Mouse (Mus musculus) heart, embryonic 14.5 days (tissue): Measurements from ENCODE around the gene Coq5. TPM values are rescaled to one million over a fixed set of nuclear protein-coding genes. Genes with fewer than 3 reads are reported as not detected.

Experiments used
- ATAC-seq: fragments of 200-750 bp; cut with Nextera tagmentation; 2 replicates; pipeline ENCODE4 v1.8.0; 2017; ENCODE audit warnings: low read depth, moderate TSS enrichment; ENCODE audit not compliant: insufficient number of reproducible peaks, insufficient read depth, low FRiP score
- H3K27ac ChIP-seq, 2 experiments: fragments of 200-500 bp in 1 of 2; fragments of 300-500 bp in 1 of 2; sonication (generic) in 1 of 2; replicated peaks in 1 of 2; 2 replicates each; pipeline ENCODE4 v1.5.1; 2012 to 2014; ENCODE audit warnings: low read depth in 2 of 2, low read length in 2 of 2, control low read depth in 1 of 2, mild to moderate bottlenecking in 1 of 2, mixed read lengths in 1 of 2; ENCODE audit not compliant: control insufficient read depth in 1 of 2, insufficient read depth in 1 of 2
- H3K27me3 ChIP-seq: fragments of 300-500 bp; sonication (generic); 2 replicates; pipeline ENCODE4 v1.6.1; 2014; ENCODE audit warnings: mild to moderate bottlenecking, low read length, control low read depth; ENCODE audit not compliant: control insufficient read depth, insufficient read depth
- H3K36me3 ChIP-seq: fragments of 300-500 bp; sonication (generic); 2 replicates; pipeline ENCODE4 v1.6.1; 2014; ENCODE audit warnings: mild to moderate bottlenecking, control low read depth, low read length, mixed read lengths; ENCODE audit not compliant: control insufficient read depth, insufficient read depth
- H3K4me1 ChIP-seq, 2 experiments: fragments of 200-500 bp in 1 of 2; fragments of 300-500 bp in 1 of 2; sonication (generic) in 1 of 2; 2 replicates each; pipeline ENCODE4 v1.6.1; 2012 to 2014; ENCODE audit warnings: low read length in 2 of 2, control low read depth in 1 of 2, mixed read lengths in 1 of 2; ENCODE audit not compliant: control insufficient read depth in 2 of 2, insufficient read depth in 2 of 2
- H3K4me2 ChIP-seq: fragments of 300-500 bp; sonication (generic); 2 replicates; pipeline ENCODE4 v1.6.1; 2014; ENCODE audit warnings: mild to moderate bottlenecking, low read length
- H3K4me3 ChIP-seq, 2 experiments: fragments of 200-500 bp in 1 of 2; fragments of 300-500 bp in 1 of 2; sonication (generic) in 1 of 2; 2 replicates each; pipeline ENCODE4 v1.5.1; 2012 to 2014; ENCODE audit warnings: low read length in 2 of 2, mild to moderate bottlenecking in 2 of 2, control low read depth in 1 of 2, low read depth in 1 of 2, moderate library complexity in 1 of 2; ENCODE audit not compliant: control insufficient read depth in 1 of 2, insufficient read depth in 1 of 2
- H3K9ac ChIP-seq: fragments of 300-500 bp; sonication (generic); 2 replicates; pipeline ENCODE4 v1.6.1; 2014; ENCODE audit warnings: mild to moderate bottlenecking, low read length
- H3K9me3 ChIP-seq: fragments of 300-500 bp; sonication (generic); 2 replicates; pipeline ENCODE4 v1.6.1; 2016; ENCODE audit warnings: low read length, control low read depth; ENCODE audit not compliant: control insufficient read depth
- WGBS: fragments of 180-500 bp; shearing (Covaris S2); extraction: QIAGEN DNeasy Blood & Tissue Kit; methylation state at CpG from one replicate; pipeline ENCODE4 v1.1.7; 2014; 5-methylcytosine and 5-hydroxymethylcytosine counted together
- polyA plus RNA-seq: library from polyadenylated mRNA; unstranded; fragments of >200 nt; fragmentation: Nextera tagmentation; extraction: Ambion mirVana; gene quantifications from 2 replicates; pipeline ENCODE4 v1.2.1, GENCODE M21; 2014

Coq5 gene
- polyA plus RNA-seq, 1 experiment from 2014 or later: 75.1 TPM

DNA sequence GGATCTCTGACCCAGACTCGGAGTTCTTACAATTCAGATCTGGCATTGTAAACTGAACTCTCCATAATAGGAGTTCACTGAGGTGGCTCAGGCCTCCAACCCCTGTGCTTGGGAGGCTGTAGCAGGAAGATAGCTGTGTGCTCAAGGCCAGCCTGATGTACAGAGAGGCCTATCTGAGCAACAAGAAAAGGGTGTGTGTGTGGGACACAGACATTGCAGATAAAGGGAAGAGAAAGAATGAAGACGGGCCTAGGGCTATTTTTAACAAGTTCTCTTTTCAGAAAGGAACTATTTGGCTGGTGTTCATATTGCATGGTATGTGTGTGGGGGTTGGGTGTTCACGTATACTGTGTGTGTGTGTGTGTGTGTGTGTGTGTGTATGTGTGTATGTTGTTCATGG, 54.2 kb downstream of the Coq5 start:
- Histone ChIP-seq H3K27me3 (no peaks in the 10 kb centered on the region), H3K27ac (peak overlapping the region; percentile 40 to 55; a peak in 3 of 4 replicates), H3K36me3 (peaks cover 69% of the 10 kb centered on the region), H3K9me3 (no peaks in the 10 kb centered on the region), H3K4me3 (no peak overlapping the region), H3K9ac (no peak overlapping the region; the same call in 1 of the 2 replicates), H3K4me1 (peaks cover 10 to 15% of the 10 kb centered on the region in 2 experiments), H3K4me2 (no peak overlapping the region)
- no peak for ATAC-seq
- WGBS: 53% methylated on average over 3 of the region's 3 CpGs

DNA sequence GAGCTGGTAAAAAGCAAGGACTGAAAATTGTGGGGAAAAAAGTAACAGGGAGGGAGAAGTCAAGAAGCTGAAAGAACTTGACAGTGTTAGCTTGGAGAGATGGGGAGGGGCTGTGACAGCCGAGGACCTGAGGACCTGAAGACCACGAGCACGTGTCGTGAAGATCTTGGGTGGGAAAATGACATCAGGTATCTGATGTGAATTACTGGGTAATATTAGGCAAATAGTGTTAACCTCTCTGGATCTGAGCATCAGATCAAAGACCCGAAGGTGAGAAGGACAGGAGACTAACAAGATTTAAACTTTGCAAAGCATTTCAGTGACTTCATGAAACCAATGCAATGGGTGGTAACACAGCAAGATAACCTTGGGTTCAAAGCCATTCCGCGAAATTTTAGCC, 60.5 kb downstream of the Coq5 start:
- WGBS: 18% methylated on average over 7 of the region's 7 CpGs
- no peaks in the 10 kb centered on the region for H3K9me3 ChIP-seq
- H3K4me3 ChIP-seq: peak overlapping the region in 1 of 2 experiments; percentile 91; a peak in 2 of 4 replicates
- no peaks in the 10 kb centered on the region for H3K27me3 ChIP-seq
- H3K36me3 ChIP-seq: peaks cover 45% of the 10 kb centered on the region
- H3K9ac ChIP-seq: peak overlapping the region; percentile 92
- no peak overlapping the region for H3K27ac ChIP-seq
- H3K4me2 ChIP-seq: peak overlapping the region; percentile 87
- no peak for ATAC-seq
- H3K4me1 ChIP-seq: peaks cover 2 to 16% of the 10 kb centered on the region in 2 experiments

DNA sequence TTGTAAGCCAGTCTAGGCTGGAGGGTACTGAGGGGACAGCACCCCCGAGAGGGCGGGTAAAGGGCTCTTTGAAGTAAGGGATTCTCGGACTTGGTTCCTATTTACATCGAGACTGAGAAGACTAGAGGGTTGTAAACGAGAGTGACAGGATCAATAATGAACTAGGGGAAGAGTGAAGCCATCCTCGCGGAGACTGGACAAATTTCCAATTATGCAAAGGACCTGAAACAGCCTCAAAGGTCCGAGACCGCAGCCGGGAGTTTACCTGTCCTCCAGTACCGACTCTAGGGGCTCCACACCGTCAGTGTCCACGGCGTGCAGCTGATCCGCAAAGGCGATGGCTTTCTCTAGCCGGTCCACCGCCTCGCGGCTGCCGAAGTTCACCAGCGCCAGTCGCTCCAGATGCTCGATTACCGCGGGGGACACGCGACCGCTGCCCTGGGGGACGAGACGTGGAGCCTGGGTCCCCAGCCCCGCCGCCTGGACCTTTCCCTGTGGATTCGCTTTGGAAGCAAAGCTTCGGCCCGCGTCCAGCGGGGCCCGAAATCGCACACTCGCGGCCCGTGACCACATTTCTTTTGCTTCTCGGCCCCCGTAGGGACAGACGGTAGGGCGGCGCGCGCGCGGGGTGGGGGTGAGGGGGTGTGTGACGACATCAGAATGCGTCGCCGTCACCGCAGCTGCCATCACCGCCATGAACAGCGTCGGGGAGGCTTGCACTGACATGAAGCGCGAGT, 61.3 kb downstream of the Coq5 start, which contains the start of the genes Gatc and Triap1:
Gatc (minus strand) TSS at position 602 of the 737 bp plus-strand sequence.
Triap1 (plus strand) TSS at position 649 of the 737 bp plus-strand sequence.
- Histone ChIP-seq H3K9ac (peak within 1 kb of the TSS; percentile 92), H3K27ac (peak within 1 kb of the TSS; percentile 76 to 81), H3K4me1 (peaks cover 2 to 16% of the 10 kb centered on the region in 2 experiments), H3K4me2 (peak within 1 kb of the TSS; percentile 87), H3K4me3 (peak within 1 kb of the TSS; percentile 91 to 94), H3K36me3 (peaks cover 45% of the 10 kb centered on the region), H3K27me3 (no peaks in the 10 kb centered on the region), H3K9me3 (no peaks in the 10 kb centered on the region)
- WGBS: under 1% methylated on average over 62 of the region's 62 CpGs
- peak; percentile 87 for ATAC-seq

DNA sequence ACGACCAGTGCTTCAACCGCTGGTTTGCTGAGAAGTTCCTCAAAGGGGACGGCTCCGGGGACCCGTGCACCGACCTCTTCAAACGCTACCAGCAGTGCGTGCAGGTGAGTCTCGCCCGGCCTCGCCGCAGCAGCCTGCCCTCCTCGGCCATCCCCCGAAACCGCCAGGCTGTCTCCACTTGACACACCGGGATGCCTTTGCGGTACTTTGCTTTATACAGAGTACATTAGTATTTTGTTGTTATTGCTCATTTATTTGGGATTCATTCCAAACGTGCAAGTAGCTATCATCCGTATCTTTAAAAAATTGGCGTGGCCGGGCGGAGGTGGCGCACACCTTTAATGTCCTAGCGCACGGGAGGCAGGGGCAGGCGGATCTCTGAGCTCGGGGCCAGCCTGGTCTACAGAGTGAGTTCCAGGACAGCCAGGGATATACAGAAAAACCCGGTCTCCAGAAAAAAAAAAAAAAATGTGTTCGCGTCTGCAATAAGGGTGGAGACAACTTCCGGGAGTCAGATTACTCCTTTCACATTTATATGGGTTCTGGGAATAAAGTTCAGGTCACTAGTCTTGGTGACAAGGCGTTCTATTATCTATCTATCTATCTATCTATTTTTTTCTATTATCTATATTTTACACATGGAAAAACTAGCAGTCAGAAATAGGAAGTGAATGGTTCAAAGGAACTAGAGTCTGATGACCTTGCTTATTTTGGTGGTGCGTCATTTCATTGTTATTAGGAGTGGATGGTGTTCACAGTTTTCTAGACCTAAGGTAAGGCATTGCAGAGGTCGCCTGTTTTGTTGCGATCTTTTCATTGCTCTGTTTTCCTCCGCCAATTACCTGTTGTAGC, 62.1 kb downstream of the Coq5 start:
- Histone ChIP-seq H3K4me2 (peak overlapping the region; percentile 87), H3K9ac (peak overlapping the region; percentile 92), H3K9me3 (no peaks in the 10 kb centered on the region), H3K27ac (peak overlapping the region; percentile 6 to 81; a peak in 2 of 4 replicates), H3K36me3 (peaks cover 45% of the 10 kb centered on the region), H3K4me3 (peak overlapping the region; percentile 91 to 94), H3K4me1 (peaks cover 2 to 16% of the 10 kb centered on the region in 2 experiments), H3K27me3 (no peaks in the 10 kb centered on the region)
- 10% methylated on average over 36 of the region's 36 CpGs for WGBS
- ATAC-seq: no peak

Other genes starting within 250 kb of the Coq5 start
- 20.6 and 31.5 TPM in 2 replicates for gene Gm10401, start 181.4 kb upstream of the Coq5 start, polyA plus RNA-seq
- 58.9 and 89.5 TPM in 2 replicates for gene Acads, start 160.3 kb upstream of the Coq5 start, polyA plus RNA-seq
- 17.5 and 20.5 TPM in 2 replicates for gene Unc119b, start 144.7 kb upstream of the Coq5 start, polyA plus RNA-seq
- gene Mlec, start 121.5 kb upstream of the Coq5 start, polyA plus RNA-seq: 53.6 and 57.8 TPM in 2 replicates
- 0.77 and 0.98 TPM in 2 replicates for gene Cabp1, start 85.3 kb upstream of the Coq5 start, polyA plus RNA-seq
- gene Pop5, start 43.8 kb upstream of the Coq5 start, polyA plus RNA-seq: 62.8 and 66.7 TPM in 2 replicates
- 77.1 and 83.9 TPM in 2 replicates for gene Rnf10, start 6.8 kb upstream of the Coq5 start, polyA plus RNA-seq
- gene Dynll1, start 21.3 kb downstream of the Coq5 start, polyA plus RNA-seq: 1,218 and 1,301 TPM in 2 replicates
- 95.0 and 104 TPM in 2 replicates for gene Srsf9, start 47.5 kb downstream of the Coq5 start, polyA plus RNA-seq
- gene Gatc, start 61.5 kb downstream of the Coq5 start, polyA plus RNA-seq: 28.3 and 29.1 TPM in 2 replicates
- gene Triap1, start 61.6 kb downstream of the Coq5 start, polyA plus RNA-seq: 42.9 and 47.6 TPM in 2 replicates
- 1,685 and 1,706 TPM in 2 replicates for gene Cox6a1, start 69.3 kb downstream of the Coq5 start, polyA plus RNA-seq
- 2.7 and 3.3 TPM in 2 replicates for gene Msi1, start 149.9 kb downstream of the Coq5 start, polyA plus RNA-seq
- gene Pla2g1b, start 186.6 kb downstream of the Coq5 start, polyA plus RNA-seq: not detected in 2 replicates
- gene Sirt4, start 205.1 kb downstream of the Coq5 start, polyA plus RNA-seq: 19.2 and 22.5 TPM in 2 replicates
- gene Pxn, start 227.0 kb downstream of the Coq5 start, polyA plus RNA-seq: 14.4 and 19.1 TPM in 2 replicates